Mouse (Mus musculus) liver, embryonic 14.5 days (tissue): ENCODE measurements around the gene Rita1. TPM values are rescaled to one million over a fixed set of nuclear protein-coding genes. Genes with fewer than 3 reads are reported as not detected.

Source experiments
- ATAC-seq: fragments of 200-750 bp; cut with Nextera tagmentation; 2 replicates; pipeline ENCODE4 v1.8.0; 2017; ENCODE audit warnings: moderate number of reproducible peaks, mild to moderate bottlenecking, moderate library complexity; ENCODE audit not compliant: insufficient read depth
- DNase-seq, 3 experiments: peaks; one replicate each; pipeline ENCODE4 v3.0.0-alpha.2; 2012 to 2013; ENCODE audit warnings: low read depth in 3 of 3, low spot score in 3 of 3
- H3K27ac ChIP-seq: fragments of 300-500 bp; sonication (generic); 2 replicates; pipeline ENCODE4 v1.5.1; 2014; ENCODE audit warnings: moderate library complexity, mild to moderate bottlenecking, control low read depth, inconsistent platforms
- H3K27me3 ChIP-seq: fragments of 300-500 bp; sonication (generic); 2 replicates; pipeline ENCODE4 v1.6.1; 2014; ENCODE audit warnings: mild to moderate bottlenecking, low read length, moderate library complexity; ENCODE audit not compliant: control insufficient read depth, insufficient read depth
- H3K36me3 ChIP-seq: fragments of 300-500 bp; sonication (generic); replicated peaks from 2 replicates; pipeline ENCODE4 v1.6.1; 2014; ENCODE audit warnings: low read depth; ENCODE audit not compliant: control insufficient read depth, insufficient read depth
- H3K4me1 ChIP-seq, 2 experiments: fragments of 200-500 bp in 1 of 2; fragments of 300-500 bp in 1 of 2; sonication (generic) in 1 of 2; replicated peaks; 2 replicates each; pipeline ENCODE4 v1.6.1; 2012 to 2014; ENCODE audit warnings: antibody characterized with exemption in 1 of 2, inconsistent platforms in 1 of 2, low read length in 1 of 2; ENCODE audit not compliant: control insufficient read depth in 2 of 2, insufficient read depth in 2 of 2
- H3K4me2 ChIP-seq: fragments of 300-500 bp; sonication (generic); 2 replicates; pipeline ENCODE4 v1.6.1; 2014; ENCODE audit warnings: low read depth, mild to moderate bottlenecking, control low read depth, moderate library complexity
- H3K4me3 ChIP-seq, 2 experiments: fragments of 200-500 bp in 1 of 2; fragments of 300-500 bp in 1 of 2; sonication (generic) in 1 of 2; 2 replicates each; pipeline ENCODE4 v1.5.1; 2012 to 2014; ENCODE audit warnings: low read depth in 2 of 2, low read length in 2 of 2, mild to moderate bottlenecking in 2 of 2, control low read depth in 1 of 2, inconsistent platforms in 1 of 2, moderate library complexity in 1 of 2; ENCODE audit not compliant: insufficient read depth in 1 of 2
- H3K9ac ChIP-seq: fragments of 300-500 bp; sonication (generic); replicated peaks from 2 replicates; pipeline ENCODE4 v1.6.1; 2014; ENCODE audit warnings: mild to moderate bottlenecking, control low read depth, moderate library complexity
- H3K9me3 ChIP-seq: fragments of 300-500 bp; sonication (generic); 2 replicates; pipeline ENCODE4 v1.6.1; 2016; ENCODE audit warnings: low read length, mixed read lengths; ENCODE audit not compliant: control insufficient read depth
- CTCF ChIP-seq: IDR thresholded peaks from 2 replicates; pipeline ENCODE4 v1.5.1; 2016; ENCODE audit warnings: antibody characterized with exemption, low read depth, control low read depth
- EP300 ChIP-seq: IDR thresholded peaks from 2 replicates; pipeline ENCODE4 v1.6.1; 2016; ENCODE audit warnings: antibody characterized with exemption, low read depth
- WGBS: fragments of 180-500 bp; shearing (Covaris S2); extraction: QIAGEN DNeasy Blood & Tissue Kit; methylation state at CpG from one replicate; pipeline ENCODE4 v1.1.7; 2014; ENCODE audit not compliant: insufficient replicate concordance; 5-methylcytosine and 5-hydroxymethylcytosine counted together
- polyA plus RNA-seq, 2 experiments: library from polyadenylated mRNA; depleted of rRNA in 1 of 2; stranded (reverse) in 1 of 2; unstranded in 1 of 2; fragments of >200 nt; fragmentation: Nextera tagmentation in 1 of 2; extraction: Ambion mirVana in 1 of 2; gene quantifications; 2 replicates each; pipeline versions ENCODE4 v1.2.1 to v1.2.3; 2012 to 2014

The Rita1 gene
- polyA plus RNA-seq, 2 experiments: 2.1 to 5.2 TPM

GRCm38 (mm10) chr5:120560616-120561311 lies 51.6 kb downstream of the Rita1 start:
- H3K27ac ChIP-seq: no peak overlapping the region
- peak overlapping the region in 1 of 2 experiments; percentile 20; a peak in 1 of 4 replicates for H3K4me3 ChIP-seq
- no peak for DNase-seq
- 5% methylated on average over 16 of the region's 16 CpGs for WGBS
- peaks cover 7 to 17% of the 10 kb centered on the region in 2 experiments for H3K4me1 ChIP-seq
- peak overlapping the region; percentile 3; the same call in 1 of the 2 replicates for H3K9ac ChIP-seq
- peak overlapping the region; percentile 43 for H3K4me2 ChIP-seq
- ATAC-seq: peak; percentile 46
- H3K9me3 ChIP-seq: no peaks in the 10 kb centered on the region
- TF ChIP-seq CTCF (no peak), EP300 (no peak)
- peaks cover 13% of the 10 kb centered on the region for H3K36me3 ChIP-seq
- no peaks in the 10 kb centered on the region for H3K27me3 ChIP-seq

- Histone ChIP-seq H3K4me1 (peaks cover 7 to 17% of the 10 kb centered on the region in 2 experiments), H3K36me3 (peaks cover 16% of the 10 kb centered on the region), H3K9ac (peak overlapping the region; percentile 27; the same call in 1 of the 2 replicates), H3K27ac (no peak overlapping the region), H3K4me2 (peak overlapping the region; percentile 43), H3K4me3 (peak overlapping the region; percentile 29 to 40), H3K9me3 (no peaks in the 10 kb centered on the region), H3K27me3 (no peaks in the 10 kb centered on the region)
- DNase-seq: no peak
- no peak for ATAC-seq
- TF ChIP-seq CTCF (no peak), EP300 (no peak)
- WGBS: 41% methylated on average over 9 of the region's 9 CpGs
These were observed 52.2 kb downstream of the Rita1 start for GRCm38 (mm10) chr5:120560129-120560615.

- Histone ChIP-seq H3K9me3 (no peaks in the 10 kb centered on the region), H3K27ac (no peak overlapping the region), H3K36me3 (peaks cover 28% of the 10 kb centered on the region), H3K27me3 (no peaks in the 10 kb centered on the region), H3K4me3 (peak overlapping the region in 1 of 2 experiments; percentile 4; a peak in 2 of 4 replicates), H3K4me2 (peak overlapping the region; percentile 43), H3K9ac (no peak overlapping the region), H3K4me1 (peaks cover 7 to 11% of the 10 kb centered on the region in 2 experiments)
- no peak for TF ChIP-seq CTCF
- no peak for TF ChIP-seq EP300
- DNase-seq (no peak), ATAC-seq (peak; percentile 45)
- WGBS: 14% methylated on average over 14 of the region's 14 CpGs
These were observed 53.6 kb downstream of the Rita1 start for GRCm38 (mm10) chr5:120558762-120559161.

- H3K27me3 ChIP-seq: no peaks in the 10 kb centered on the region
- H3K4me3 ChIP-seq: no peak overlapping the region
- no peak overlapping the region for H3K9ac ChIP-seq
- no peaks in the 10 kb centered on the region for H3K9me3 ChIP-seq
- no peak for DNase-seq
- no peak for ATAC-seq
- no peak for TF ChIP-seq EP300
- no peak for TF ChIP-seq CTCF
- 77% methylated on average over 8 of the region's 8 CpGs for WGBS
- H3K36me3 ChIP-seq: peaks cover 35% of the 10 kb centered on the region
- H3K27ac ChIP-seq: no peak overlapping the region
- no peak overlapping the region for H3K4me2 ChIP-seq
- peaks cover 7 to 9% of the 10 kb centered on the region in 2 experiments for H3K4me1 ChIP-seq
These were observed 54.3 kb downstream of the Rita1 start for GRCm38 (mm10) chr5:120558041-120558440.

- Histone ChIP-seq H3K4me1 (peaks cover 3 to 7% of the 10 kb centered on the region in 2 experiments; a peak in 3 of 4 replicates), H3K4me3 (no peak overlapping the region), H3K27me3 (no peaks in the 10 kb centered on the region), H3K9ac (no peak overlapping the region), H3K4me2 (no peak overlapping the region), H3K36me3 (peaks cover 47% of the 10 kb centered on the region), H3K27ac (no peak overlapping the region), H3K9me3 (no peaks in the 10 kb centered on the region)
- TF ChIP-seq EP300 (no peak), CTCF (no peak)
- no peak for ATAC-seq
- no peak for DNase-seq
- 91% methylated on average over 24 of the region's 24 CpGs for WGBS
These were observed 56.5 kb downstream of the Rita1 start for GRCm38 (mm10) chr5:120555871-120556270.
